17 mouse cellular contexts compared by ENCODE assay signal in the genomic region with DNA sequence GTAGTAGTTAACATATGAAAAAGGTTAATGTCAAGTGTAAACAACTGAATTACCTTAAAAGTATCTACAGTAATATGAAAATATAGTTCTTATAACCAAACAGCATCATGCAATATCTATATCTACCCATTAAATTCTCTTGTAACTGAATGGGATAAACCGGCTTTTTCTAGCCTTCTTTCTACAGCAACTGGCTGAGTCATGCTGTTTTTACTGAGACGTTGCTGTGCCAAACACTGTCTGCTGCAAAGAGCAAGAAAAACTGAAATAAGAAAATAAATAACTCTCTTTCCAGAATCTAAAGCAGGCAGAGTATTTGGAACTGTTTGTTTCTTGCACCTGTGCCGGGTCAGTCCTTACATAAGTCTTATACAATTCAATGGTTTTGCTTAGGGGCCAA.
"Had no signal": no experiment of that assay in that cellular context is flagged by ENCODE, and none has a peak within 500 bp of the region (broad histone marks: within the 10 kb centered on the region; RNA-seq: fewer than 3 reads in every experiment).

No protein-coding gene starts in this region.

- H3K4me1 ChIP-seq: lung, embryonic 15.5 days; midbrain, embryonic 13.5 days; midbrain, embryonic 15.5 days; neural tube, embryonic 12.5 days; stomach, embryonic 15.5 days had no signal

- DNase-seq: lung, adult 2 months; lung, postnatal 14 days; lung, postnatal 36 days; right cerebral cortex, postnatal 14 days; thymus, adult 18-20 months; thymus, postnatal 14 days; thymus, postnatal 36 days had no signal

- H3K9me3 ChIP-seq: lung, embryonic 15.5 days; megakaryocyte, embryonic 14.5 days; midbrain, embryonic 13.5 days; midbrain, embryonic 15.5 days; neural tube, embryonic 12.5 days; stomach, embryonic 15.5 days had no signal

- H3K4me3 ChIP-seq: lung, embryonic 15.5 days; megakaryocyte, embryonic 14.5 days; midbrain, embryonic 13.5 days; midbrain, embryonic 15.5 days; neural tube, embryonic 12.5 days; stomach, embryonic 15.5 days had no signal

- H3K27ac ChIP-seq: lung, embryonic 15.5 days; macrophage; midbrain, embryonic 13.5 days; midbrain, embryonic 15.5 days; neural tube, embryonic 12.5 days; stomach, embryonic 15.5 days; stomach, postnatal 0 days had no signal

- H3K27me3 ChIP-seq: lung, embryonic 15.5 days; megakaryocyte, embryonic 14.5 days; midbrain, embryonic 15.5 days; neural tube, embryonic 12.5 days; stomach, embryonic 15.5 days had no signal

- H3K4me2 ChIP-seq: lung, embryonic 15.5 days; midbrain, embryonic 11.5 days; midbrain, embryonic 13.5 days; midbrain, embryonic 15.5 days; neural tube, embryonic 12.5 days; stomach, embryonic 15.5 days had no signal

- H3K36me3 ChIP-seq: lung, embryonic 15.5 days; midbrain, embryonic 13.5 days; midbrain, embryonic 15.5 days; neural tube, embryonic 12.5 days; stomach, embryonic 15.5 days had no signal

- ATAC-seq: lung, postnatal 0 days; midbrain, embryonic 13.5 days; midbrain, embryonic 15.5 days had no signal

- H3K9ac ChIP-seq: lung, embryonic 15.5 days; midbrain, embryonic 13.5 days; midbrain, embryonic 15.5 days; neural tube, embryonic 12.5 days; stomach, embryonic 15.5 days had no signal
